Mouse (Mus musculus): ENCODE results near the gene Aspscr1. TPM values are rescaled to one million over a fixed set of nuclear protein-coding genes. Genes with fewer than 3 reads are reported as not detected.
A peak's percentile ranks its signal among the peaks of the same experiment; 100 is the strongest.
"Not testable (repeated sequence)": the region's sequence is repeated elsewhere in the genome, so short reads cannot be mapped to it uniquely, and the experiment has no call there.

Gene Aspscr1
- polyA plus RNA-seq, 1 experiment, result 50.8 TPM

DNA sequence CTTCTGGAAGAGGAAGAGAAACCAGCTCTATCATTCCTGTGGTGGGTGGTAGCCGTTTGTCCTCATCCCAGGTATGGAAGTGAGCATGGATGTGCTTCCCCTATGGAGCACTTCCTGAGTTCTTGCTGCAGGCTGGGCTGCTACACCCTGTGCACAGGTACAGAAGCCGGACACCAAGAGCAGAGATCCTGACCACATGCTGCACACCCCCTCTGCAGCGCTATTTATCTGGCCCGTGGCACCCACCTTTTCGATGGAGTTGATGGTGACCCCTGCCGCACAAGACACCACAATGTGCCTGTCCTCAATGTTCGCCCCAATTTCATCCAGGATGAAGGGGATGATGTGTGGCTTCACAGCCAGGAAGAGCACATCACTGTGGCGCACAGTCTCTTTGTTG lies 30.9 kb upstream of the Aspscr1 start:
- no peak for DNase-seq (ENCODE audit: low spot score)

DNA sequence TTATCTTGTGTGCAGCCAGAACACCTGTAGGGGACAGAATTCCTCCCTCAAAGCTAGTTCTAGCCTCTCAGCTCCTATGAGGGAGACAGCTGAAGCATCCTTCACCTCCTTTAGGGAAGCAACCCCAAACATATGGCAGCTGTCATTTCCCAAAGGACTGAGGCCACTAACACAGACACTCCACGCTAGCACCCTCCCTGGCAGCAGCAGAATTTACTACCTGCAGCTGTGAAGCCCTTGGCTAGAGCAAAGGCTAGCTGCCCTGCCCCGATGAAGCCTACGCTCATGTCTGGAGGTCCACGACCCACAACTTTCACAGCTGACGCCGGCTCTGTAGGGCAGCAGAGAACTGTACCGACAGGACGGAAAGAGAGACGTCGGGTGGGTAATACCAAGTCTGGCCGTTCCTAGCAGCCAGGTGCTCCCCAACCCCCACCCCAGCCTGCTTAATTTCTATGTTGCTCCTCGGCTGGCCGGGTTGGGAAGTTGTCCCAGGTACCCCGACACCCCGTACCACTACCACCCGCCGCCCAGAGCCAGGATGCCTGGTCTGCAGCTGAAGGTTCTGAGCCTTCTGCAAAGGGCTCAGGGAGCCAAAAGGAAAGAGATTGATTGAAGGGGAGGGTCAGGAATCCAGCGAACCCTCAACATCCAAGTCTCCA lies 29.7 kb upstream of the Aspscr1 start:
- no peak for DNase-seq (ENCODE audit: low spot score)

DNA sequence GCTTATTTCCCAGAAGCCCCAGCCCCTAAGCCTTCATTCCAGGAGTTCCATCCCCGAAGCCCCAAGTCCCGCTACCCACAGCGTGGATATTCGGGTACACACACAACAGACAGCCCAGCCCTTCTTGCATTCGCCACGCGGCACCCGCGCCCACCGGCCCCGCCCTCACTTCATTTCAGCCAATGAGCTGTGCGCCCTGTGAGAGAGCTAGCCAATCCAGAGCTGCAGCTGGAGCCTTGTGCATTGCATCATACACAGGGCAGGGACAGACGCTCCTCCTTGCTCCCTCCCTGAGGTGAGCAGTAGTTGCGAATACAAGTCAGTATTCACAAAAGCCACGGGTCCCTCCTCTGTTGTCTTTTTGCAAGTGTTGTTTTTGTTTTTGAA lies 29.2 kb upstream of the Aspscr1 start, which contains the start of gene Pycr1:
TSS of gene Pycr1 (minus strand) at position 169 of the 387 bp plus-strand sequence.
- peak; percentile 85 for DNase-seq (ENCODE audit: low spot score)

DNA sequence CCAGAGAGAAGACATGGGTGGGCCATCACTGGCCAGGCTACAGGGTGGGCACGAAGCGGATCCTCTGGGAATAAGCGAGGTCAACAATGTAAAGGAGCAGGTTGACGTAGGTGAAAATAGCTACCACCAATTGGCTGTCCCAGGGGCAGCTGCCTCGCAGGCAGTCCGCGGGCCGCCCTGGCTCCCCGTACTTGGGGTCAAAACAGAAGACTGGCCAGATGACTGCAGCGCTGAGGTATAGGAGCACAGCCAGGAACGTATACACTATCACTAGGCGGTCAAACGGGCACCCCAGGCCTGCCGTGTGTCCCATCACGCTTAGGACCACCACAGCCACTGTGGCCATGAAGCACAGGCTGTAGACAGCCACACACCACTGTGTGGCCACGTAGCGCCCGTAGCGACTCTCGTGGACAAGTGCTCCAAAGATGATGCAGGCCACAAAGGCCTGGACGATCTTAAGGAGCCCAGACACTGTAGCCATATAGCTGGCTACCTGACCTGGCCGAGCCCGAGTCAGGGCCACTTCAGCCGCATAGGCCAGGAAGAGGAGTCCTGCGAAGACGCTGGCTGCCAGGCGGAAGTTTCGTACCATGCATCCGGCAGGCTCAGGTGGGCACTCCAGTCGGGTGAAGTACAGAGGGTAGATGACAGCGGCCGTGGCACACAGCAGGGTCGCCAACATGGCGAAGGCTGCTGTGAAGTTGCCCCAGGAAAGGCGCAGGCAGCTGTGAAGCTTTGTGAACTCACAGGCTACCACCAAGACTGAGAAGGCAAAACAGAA lies 25.5 kb upstream of the Aspscr1 start:
- no peak for DNase-seq (ENCODE audit: low spot score)

DNA sequence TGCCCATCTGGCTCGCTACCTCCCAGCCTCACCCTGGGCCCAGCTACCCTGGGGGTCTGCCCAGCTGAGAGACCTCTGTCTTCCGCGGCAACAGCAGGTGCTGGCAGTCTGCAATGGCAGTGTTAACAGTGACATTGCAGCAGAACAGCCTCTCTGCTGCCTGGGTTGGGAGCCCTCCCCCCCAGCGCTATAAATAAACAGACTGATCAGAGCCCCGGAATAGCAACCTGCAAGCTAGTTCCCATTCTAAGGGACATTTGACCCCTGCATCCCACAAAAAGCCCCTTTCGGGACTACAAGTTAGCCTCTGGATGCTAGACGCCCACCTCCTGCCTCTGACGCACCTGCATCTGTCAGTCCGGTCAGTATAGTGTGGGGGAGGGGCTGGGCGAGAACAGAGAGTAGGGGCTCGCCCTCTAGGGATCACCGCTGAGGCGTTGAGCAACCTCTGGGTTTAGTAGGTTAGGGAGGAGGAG lies 24.7 kb upstream of the Aspscr1 start, which contains the start of gene Myadml2:
TSS of gene Myadml2 (minus strand) at position 158 of the 476 bp plus-strand sequence.
- no peak for DNase-seq (ENCODE audit: low spot score)

DNA sequence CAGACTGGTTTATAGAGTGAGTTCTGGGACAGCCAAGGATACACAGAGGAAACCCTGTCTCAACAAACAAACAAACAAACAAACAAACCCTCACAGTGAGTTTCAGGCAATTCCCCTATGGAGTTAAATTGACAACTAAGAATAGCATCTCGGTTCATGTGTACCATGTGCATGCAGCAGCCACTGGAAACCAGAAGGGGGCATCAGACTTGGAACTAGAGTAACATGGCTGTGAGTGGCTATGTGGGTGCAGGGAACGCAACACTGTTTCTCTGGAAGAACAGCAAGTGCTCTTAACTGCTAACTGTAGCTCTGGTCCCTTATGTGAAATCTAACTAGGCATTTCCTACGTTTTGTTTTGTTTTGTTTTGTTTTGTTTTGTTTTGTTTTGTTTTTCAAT lies 20.9 kb upstream of the Aspscr1 start:
- DNase-seq (ENCODE audit: low spot score), result no peak

DNA sequence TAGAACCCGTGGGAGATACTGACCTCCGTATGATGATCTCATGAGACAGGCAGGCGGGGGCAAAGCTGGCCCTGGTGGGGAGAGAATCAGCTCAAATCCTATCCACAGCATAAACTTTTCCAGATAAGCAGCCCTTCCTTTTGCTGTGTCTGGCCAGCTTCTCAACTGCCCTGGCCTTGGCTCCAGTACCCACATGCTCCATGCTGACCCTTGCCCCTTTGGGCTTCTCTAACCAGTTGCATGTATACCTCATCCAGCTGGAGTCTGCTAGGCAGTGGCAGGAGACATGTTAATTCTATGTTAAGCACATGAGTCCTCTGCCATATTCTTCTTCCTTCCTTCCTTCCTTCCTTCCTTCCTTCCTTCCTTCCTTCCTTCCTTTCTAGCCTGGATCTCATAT lies 18.0 kb upstream of the Aspscr1 start:
- DNase-seq (ENCODE audit: low spot score), result no peak

DNA sequence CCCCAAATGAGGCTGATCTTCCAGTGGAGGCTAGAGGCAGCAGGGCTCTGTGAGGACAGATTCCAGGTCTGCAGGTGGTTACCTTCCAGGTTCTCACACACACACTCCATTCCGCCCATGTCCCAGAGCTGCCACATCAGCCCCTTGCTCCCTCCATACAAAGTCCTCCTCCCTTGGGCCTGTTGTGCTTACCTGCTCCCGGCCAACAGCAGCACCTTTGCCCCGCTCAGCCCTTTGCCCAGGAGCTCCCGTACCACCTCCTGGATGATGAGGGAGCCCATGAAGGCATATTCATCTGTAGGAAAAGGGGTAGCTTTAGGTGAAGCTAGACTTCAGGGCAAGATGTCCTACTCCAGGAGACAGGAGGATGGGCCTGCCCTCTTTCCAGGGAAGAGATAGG lies 15.5 kb upstream of the Aspscr1 start:
- no peak for DNase-seq (ENCODE audit: low spot score)

DNA sequence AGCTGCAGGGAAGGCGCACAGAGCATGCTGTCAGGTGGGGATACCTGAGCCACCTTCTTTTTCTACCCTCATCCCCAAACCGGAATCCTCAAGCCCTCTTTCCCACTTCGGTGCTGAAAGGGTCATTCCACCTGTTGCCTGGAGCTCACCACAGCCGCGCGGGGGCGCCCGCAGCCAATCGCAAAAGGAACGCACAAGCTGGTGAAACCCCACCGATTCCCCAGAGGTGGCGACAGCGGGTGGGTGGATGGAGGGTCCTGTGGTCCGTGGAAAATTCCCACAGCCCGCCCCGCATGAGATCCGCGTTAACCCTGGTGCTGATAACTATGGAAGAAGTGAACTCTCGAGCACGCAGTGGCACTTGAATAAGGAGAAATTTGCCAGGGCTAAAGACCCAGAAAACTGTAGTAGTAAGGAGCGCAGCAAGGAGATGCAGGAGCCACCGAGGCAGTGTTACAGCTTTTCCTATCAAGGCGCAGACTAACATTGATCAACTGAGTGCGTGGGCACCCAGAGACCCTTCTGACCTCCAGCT lies 13.8 kb upstream of the Aspscr1 start:
- peak; percentile 66 for DNase-seq (ENCODE audit: low spot score)

DNA sequence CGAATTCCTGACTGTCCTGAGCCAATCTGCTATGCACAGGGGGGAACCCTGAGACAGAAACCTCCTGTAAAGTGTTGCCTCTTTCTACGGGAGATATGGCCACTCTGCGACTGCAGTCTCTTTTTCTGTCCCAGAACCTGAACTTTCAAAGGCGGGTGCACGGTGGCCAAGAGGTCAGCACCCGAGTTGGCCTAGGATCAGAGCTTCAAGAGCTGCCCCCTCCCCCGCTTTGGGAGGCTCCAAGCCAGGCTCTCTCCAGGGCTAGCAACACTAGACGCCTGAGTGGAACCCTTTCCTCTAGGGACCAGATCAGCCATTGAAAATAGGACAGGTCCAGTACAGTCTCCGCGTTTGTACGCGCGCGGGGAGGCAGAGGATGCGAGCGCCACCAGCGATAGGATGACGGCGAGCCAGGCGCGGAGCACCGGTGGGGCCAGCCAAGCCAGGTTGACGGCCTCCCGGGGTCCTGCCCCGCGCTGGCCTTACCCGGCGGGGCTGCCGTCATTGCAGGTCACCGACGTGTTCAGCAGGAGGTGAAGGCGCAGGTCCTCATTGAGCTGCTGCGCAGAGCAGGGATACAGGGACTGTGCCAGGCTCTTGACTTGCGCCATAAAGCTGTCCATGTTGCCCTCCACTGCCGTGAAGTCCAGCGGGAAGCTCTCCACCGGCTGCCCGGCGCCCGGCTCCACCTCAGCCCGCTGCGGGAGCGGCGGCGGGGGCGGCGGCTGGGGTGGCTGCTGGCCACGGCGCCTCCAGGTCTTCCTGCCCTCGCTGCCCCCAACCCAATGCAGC lies 13.1 kb upstream of the Aspscr1 start:
- no peak for DNase-seq (ENCODE audit: low spot score)

DNA sequence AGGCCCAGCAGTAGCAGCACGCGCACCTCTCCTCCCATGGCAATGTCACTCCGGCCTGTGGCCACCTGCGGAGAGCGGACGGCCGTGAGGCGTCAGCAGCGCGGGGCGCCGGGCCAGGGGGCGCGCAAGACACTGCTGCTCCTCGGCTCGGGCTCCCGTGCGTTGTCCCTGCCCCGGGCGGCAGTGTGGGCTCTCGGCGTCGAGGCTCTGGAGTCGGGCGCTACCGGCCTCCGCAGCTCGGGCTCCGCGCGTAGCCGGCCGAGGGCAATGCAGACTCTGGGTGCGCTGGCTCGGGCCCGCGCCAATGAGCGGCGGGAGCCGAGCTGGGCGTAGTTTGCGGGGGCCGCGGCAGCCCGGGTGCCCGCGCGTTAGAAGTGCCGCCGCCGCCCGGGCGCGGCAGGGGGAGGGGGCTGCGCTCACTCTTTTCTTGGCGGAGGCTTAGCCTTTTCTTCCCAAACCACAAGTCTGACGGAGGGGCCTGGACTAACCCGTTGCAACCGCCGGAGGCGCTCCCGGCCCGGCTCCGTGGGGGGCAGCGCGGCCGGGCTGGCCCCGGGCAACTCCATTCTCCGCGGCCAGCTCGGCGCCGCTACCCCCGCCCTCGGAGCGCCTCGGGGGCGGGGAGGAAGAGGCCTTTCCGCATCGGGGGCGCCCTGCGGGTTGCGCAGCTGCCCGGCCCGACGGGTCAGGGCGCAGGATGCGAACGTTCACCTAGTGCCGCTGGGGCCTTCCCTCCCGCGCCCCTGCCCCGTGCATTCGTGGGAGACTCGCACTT lies 12.3 kb upstream of the Aspscr1 start:
- no peak for DNase-seq (ENCODE audit: low spot score)

DNA sequence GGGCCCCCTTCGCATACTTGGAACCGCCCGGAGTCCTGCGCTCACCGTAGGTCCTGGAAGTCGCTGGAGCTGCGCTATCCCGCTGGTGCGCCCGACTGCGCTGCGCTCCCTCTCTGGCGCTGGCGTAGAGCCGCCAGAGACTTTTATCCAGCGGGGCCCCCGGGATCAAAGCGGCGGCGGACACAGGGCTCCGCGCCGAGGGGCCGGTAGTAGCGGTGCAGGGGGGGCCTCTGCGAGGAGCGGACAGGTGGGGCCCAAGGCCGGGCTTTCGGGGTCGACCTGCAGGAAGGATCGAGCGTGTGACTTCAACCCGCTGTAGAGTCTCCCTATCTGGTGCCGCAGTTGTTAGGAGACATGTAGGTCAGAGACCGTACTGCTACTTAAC lies 11.7 kb upstream of the Aspscr1 start, which contains the start of gene Notum:
TSS of gene Notum (minus strand) at position 100 of the 385 bp plus-strand sequence.
- DNase-seq (ENCODE audit: low spot score), result no peak

DNA sequence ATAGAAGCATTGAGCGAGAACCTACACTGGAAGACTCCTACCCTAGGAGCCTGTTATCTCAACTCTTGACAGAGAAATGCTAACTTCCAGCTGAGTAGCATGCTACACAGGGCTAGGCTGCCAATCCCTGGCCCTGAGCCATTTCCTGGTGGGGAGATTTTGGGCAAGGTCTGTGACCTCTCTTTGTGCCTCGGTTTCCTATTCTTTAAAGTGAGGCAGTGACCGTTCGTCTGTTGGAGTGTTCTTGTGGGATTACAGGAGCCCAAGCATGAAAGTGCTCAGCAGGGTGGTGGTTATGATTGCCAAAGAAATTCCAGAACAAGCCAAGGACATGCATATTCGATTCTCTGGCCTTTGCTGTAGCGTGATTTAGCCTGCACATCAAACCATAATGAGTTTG lies 10.0 kb upstream of the Aspscr1 start:
- DNase-seq (ENCODE audit: low spot score), result no peak

DNA sequence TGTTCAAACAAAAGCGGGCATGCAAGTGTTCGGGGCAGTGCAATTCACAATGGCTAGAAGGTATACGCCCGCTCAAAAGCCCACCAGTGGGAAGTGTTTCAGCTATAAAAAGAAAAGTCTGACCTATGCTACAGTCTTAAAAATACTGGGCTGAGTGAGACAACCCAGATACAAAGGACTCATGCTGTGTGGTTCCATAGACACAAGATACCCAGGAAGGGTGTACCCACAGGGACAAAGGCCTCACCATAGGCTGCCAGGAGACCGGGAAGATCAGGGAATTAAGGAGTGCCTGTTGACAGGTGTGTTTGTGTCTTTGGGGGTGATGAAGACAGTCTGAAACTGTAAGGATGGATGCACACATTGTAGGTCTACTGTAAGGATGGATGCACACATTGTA lies 9.1 kb upstream of the Aspscr1 start:
- DNase-seq (ENCODE audit: low spot score), result no peak

DNA sequence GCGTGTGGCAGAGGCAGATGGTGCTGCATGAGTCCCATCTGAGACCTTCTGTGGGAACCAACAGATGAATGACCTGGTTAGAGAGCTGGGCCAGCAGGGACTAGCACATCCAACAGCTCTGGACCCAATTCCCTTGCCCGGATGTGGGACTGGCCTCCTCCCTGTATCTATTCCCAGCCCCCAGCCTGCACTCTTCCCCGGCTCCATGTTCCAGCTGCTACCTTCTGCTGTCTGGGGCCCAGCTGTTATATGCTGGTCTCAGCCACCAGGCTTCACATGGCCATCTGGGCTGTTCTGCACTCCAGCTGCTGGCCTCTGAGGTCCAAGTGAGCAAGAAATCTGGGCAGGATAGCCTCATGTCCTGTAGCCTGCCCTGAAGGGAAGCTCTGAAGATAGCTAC lies 7.4 kb upstream of the Aspscr1 start:
- no peak for DNase-seq (ENCODE audit: low spot score)

DNA sequence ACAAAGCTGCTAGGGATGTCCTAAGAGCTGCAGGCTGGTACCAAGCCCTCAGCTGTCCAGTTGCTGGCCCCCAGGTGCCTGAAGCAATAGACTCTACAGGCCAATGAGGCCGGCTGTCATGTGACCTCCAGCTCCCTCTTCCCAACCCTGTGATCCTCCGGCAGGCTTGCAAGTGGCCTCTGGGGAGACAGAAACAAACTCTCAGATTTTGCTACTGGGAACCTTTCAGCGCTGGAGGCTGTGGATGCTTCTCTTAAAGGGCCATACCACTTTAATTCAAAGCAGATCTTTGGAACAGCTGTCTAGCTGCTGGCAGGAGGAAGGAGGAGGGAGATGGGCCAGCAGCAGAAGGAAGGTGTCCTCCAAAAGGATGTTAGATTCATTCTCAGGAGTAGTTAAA lies 6.2 kb upstream of the Aspscr1 start:
- no peak for DNase-seq (ENCODE audit: low spot score)

DNA sequence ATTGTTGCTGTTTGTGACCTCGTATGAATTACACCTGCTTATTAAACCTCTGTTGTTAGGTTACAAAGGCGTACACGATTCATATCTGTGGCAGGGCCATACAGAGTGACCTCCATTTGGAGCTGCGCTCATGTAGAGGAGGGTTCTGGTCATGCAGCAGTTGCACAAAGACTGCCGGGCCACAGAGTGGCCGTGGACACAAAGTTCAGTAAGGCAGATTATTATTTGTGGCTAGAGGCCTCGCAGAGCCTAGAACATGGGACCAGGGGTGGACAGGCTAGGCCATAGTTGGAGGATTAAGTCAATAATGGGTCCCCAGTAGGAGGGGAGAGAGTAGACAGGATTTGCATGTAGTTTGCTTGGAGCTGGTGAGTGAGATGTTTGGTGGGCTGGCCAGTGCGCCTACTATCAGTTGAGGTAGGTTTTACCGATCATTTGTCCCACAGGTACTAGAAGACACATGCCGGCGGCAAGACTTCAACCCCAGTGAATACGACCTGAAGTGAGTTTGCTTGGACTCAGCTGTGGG lies 885 bp downstream of the Aspscr1 start:
- DNase-seq (ENCODE audit: low spot score), result no peak

DNA sequence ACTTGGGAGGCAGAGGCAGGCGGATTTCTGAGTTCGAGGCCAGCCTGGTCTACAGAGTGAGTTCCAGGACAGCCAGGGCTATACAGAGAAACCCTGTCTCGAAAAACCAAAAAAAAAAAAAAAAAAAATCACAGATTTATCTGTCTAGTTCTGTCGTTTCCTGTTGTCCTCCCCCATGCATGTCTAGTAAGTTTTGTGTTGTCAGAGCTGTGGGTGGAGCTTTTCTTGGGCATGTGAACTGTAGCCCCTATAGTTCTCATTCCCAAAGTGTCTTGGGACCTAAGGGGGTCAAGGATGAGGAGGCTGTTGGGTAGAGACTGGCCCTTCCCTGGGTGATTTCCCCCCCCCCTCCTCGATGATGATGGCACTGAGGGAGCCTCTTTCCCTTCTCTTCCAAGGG lies 3.1 kb downstream of the Aspscr1 start:
- DNase-seq (ENCODE audit: low spot score), result not testable (repeated sequence)

DNA sequence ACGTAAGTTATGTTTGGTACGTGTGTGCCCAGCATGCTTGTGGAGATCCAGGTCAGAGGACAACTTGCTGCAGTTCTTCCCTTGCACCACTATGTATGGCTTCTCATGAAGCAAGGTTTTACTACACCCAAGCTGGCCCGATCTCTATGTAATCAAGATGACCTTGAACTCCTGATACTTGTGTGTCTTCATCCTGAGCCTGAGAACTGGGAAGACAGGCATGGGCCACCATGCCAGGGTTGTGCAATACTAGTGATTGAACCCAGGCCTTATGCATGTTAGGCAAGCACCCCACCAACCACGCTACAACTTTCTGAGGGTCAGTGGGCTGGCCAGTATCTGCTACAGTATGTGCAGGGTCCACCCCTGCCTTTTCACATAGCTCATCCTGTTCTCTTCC lies 4.2 kb downstream of the Aspscr1 start:
- DNase-seq (ENCODE audit: low spot score), result no peak

DNA sequence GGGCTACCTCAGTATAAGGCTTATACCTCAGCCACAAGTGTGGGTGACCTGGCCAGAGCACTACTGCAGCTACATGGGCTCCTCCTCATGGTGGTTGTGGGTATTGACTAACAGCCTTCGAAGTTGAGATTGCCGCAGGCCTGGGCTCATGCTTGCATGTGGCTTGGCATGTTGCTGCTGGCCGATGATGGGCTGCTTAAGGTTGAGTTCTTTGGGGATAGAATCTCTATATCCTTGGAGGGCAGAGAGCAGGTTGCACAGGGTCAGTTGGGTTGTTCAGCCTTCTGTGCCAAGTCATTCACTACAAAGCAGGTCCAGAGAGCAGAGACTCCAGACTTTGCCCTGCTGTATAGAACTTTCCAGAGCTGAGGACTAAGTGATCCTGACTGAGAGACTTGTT lies 7.1 kb downstream of the Aspscr1 start:
- no peak for DNase-seq (ENCODE audit: low spot score)

DNA sequence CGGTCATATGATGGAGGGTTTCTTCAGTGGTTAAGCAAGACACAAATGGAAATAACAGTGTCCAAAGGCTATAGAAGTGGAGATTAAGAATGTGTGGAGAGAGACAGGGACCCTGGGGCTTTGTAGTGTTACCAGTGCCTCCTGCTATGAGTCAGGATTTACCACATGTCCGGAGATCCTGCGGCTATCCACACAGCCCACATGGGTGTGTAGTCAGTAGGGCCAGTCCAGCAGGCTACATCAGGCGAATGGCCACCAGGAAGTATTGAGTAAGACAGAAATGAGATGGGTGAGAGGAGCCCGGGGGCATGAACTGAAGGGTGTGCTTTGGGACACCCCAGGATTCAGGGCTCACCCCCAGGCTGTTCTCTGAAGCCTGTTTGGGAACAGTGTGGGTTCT lies 9.9 kb downstream of the Aspscr1 start:
- DNase-seq (ENCODE audit: low spot score), result no peak

Measured in urinary bladder, adult 2 months (tissue).